Mouse (Mus musculus) spleen, postnatal 14 days (tissue): Measurements from ENCODE around the gene Srp14.

Experiments
- DNase-seq, 2 experiments: peaks; one replicate each; pipeline ENCODE4 v3.0.0; 2021 to 2022; ENCODE audit warnings: low spot score in 2 of 2

The Srp14 gene

GRCm38 (mm10) chr2:118490241-118491091 is 11.0 kb upstream of the Srp14 start:
- peak in 1 of 2 experiments; percentile 29 for DNase-seq

- peak; percentile 25 to 51 for DNase-seq
Measured at GRCm38 (mm10) chr2:118487806-118488205, 8.3 kb upstream of the Srp14 start.

- peak; percentile 63 to 79 for DNase-seq
Measured at GRCm38 (mm10) chr2:118486933-118487332, 7.4 kb upstream of the Srp14 start.

- no peak for DNase-seq
Measured at GRCm38 (mm10) chr2:118485415-118485814, 5.9 kb upstream of the Srp14 start.

- DNase-seq, result no peak
Measured at GRCm38 (mm10) chr2:118484386-118484898, 4.9 kb upstream of the Srp14 start.

GRCm38 (mm10) chr2:118483032-118483431 is 3.5 kb upstream of the Srp14 start:
- DNase-seq, result no peak

GRCm38 (mm10) chr2:118480886-118481285 is 1.4 kb upstream of the Srp14 start:
- no peak for DNase-seq

- DNase-seq, result no peak
Measured at GRCm38 (mm10) chr2:118478833-118479549, 520 bp downstream of the Srp14 start.

GRCm38 (mm10) chr2:118468354-118468753 is 11.2 kb downstream of the Srp14 start:
- no peak for DNase-seq

GRCm38 (mm10) chr2:118466601-118467000 is 12.9 kb downstream of the Srp14 start:
- DNase-seq, result no peak

- no peak for DNase-seq
Measured at GRCm38 (mm10) chr2:118465894-118466293, 13.6 kb downstream of the Srp14 start.

- no peak for DNase-seq
Measured at GRCm38 (mm10) chr2:118464450-118464849, 15.1 kb downstream of the Srp14 start.

- no peak for DNase-seq
Measured at GRCm38 (mm10) chr2:118463480-118463879, 16.0 kb downstream of the Srp14 start.

GRCm38 (mm10) chr2:118461480-118462165 is 17.9 kb downstream of the Srp14 start:
- DNase-seq, result no peak

- no peak for DNase-seq
Measured at GRCm38 (mm10) chr2:118457463-118458261, 21.8 kb downstream of the Srp14 start.

GRCm38 (mm10) chr2:118457029-118457428 is 22.5 kb downstream of the Srp14 start:
- no peak for DNase-seq

- DNase-seq, result no peak
Measured at GRCm38 (mm10) chr2:118451056-118451455, 28.5 kb downstream of the Srp14 start.

- DNase-seq, result no peak
Measured at GRCm38 (mm10) chr2:118448181-118448580, 31.3 kb downstream of the Srp14 start.

- DNase-seq, result no peak
Measured at GRCm38 (mm10) chr2:118445696-118446674, 33.5 kb downstream of the Srp14 start.

- no peak for DNase-seq
Measured at GRCm38 (mm10) chr2:118442723-118443122, 36.8 kb downstream of the Srp14 start.
